Mouse (Mus musculus) thymus, adult 2 months (tissue): ENCODE data around the gene Popdc2.

Source experiments
- CTCF ChIP-seq: fragments of 200-500 bp; IDR thresholded peaks from 2 replicates; pipeline ENCODE4 v1.5.1; 2012; ENCODE audit warnings: mild to moderate bottlenecking, control low read depth, low read length, moderate library complexity, borderline replicate concordance; ENCODE audit not compliant: control insufficient read depth, poor library complexity, insufficient read depth; ENCODE audit errors: extremely low read depth
- POLR2A ChIP-seq: fragments of 200-500 bp; IDR thresholded peaks from 2 replicates; pipeline ENCODE4 v1.6.1; 2012; ENCODE audit warnings: mild to moderate bottlenecking, low read length, control low read depth, moderate library complexity; ENCODE audit not compliant: control insufficient read depth, poor library complexity, insufficient read depth; ENCODE audit errors: extremely low read depth

DNA sequence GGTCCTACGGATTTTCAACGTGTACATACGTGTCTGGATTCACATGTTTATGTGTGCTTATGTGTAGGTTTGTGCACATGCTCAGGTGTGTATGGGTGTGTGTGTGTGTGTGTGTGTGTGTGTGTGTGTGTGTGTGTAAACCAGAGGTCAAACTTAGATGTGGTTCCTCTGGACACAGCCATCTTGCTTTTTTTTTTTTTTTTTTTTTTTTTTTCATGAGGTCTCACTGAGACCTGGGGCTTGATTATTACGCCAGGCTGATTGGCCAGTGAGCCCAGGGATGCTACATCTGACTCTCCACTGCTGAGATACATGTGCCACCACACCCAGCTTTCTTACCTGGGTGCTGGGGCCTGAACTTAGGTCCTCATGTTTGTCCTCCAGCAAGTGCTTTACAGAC is 42.9 kb upstream of the Popdc2 start:
- TF ChIP-seq CTCF (no peak), POLR2A (no peak)
